Mouse (Mus musculus) adrenal gland, adult (tissue): ENCODE results near the gene Fastk.

Experiments used
- DNase-seq, 2 experiments: peaks; one replicate each; pipeline ENCODE4 v3.0.0; 2022 to 2023; ENCODE audit warnings: low spot score in 1 of 2; ENCODE audit not compliant: inconsistent age in 2 of 2

The Fastk gene

GRCm38 (mm10) chr5:24392724-24393123 is 52.4 kb downstream of the Fastk start:
- DNase-seq, result peak; percentile 40 to 68

- peak in 1 of 2 experiments; percentile 36 for DNase-seq
These were observed 53.2 kb downstream of the Fastk start, which contains the start of gene Atg9b for GRCm38 (mm10) chr5:24391864-24392263. Gene Atg9b (minus strand): TSS chr5:24392143.

GRCm38 (mm10) chr5:24389658-24390020 is 55.4 kb downstream of the Fastk start:
- no peak for DNase-seq

GRCm38 (mm10) chr5:24389011-24389657 is 56.0 kb downstream of the Fastk start:
- DNase-seq, result peak in 1 of 2 experiments; percentile 51
